Mouse (Mus musculus): ENCODE measurements around the gene Dnah14.

Dnah14 gene

DNA sequence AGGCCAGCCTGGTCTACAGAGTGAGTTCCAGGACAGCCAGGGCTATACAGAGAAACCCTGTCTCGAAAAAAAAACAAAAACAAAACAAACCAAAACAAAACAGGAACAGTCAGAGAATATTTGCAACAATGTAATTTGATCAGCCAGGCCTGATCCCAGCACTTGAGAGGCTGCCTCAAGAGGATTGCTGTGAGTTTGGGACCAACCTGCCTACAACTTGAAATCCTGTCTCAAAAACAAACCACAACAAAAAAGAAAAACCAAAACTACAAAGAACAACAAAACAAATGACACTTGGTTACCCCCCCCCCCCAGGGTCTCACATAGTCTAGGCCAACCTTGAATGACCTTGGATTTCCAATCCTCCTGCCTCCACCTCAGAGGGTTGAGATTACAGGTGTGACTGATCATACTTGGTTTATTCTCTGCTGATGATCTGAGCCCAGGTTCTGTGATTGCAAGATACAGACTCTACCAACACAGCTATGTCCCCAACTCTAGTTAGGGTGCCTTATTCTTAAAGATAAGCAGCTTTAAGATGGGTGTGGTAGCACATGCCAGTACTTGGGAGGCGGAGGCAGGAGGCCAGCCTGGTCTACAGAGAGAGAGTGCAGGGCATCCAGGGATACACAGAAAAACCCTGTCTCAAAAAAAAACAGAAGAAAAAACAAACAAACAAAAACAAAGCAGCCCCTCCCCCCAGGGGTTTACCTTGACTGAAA is 285.0 kb downstream of the Dnah14 start:
- ChIA-PET CTCF (interaction anchor here in 2 of 4 experiments (0.6 to 1.6 kb wide), 5 partner anchors 9 to 606 kb away, joined by 3 to 5 read pairs (median 3); partner anchors contain the start of gene Srp9 (in 1 of the 2)), POLR2A (interaction anchor here (0.7 to 4.6 kb wide), 10 partner anchors 9 to 297 kb away, joined by 3 to 65 read pairs (median 4); partner anchors contain the start of gene Lbr (in 3 of the 4))

- POLR2A ChIA-PET, result interaction anchor here in 2 of 4 experiments (0.8 to 4.6 kb wide), 8 partner anchors 10 to 31 kb away, joined by 3 to 65 read pairs (median 4); partner anchors contain the start of gene Lbr (in 2 of the 2)
- CTCF ChIA-PET, result interaction anchor here in 1 of 4 experiments (1.1 to 1.6 kb wide), 3 partner anchors 10 to 261 kb away, joined by 3 to 4 read pairs (median 3); no protein-coding TSS in a partner anchor
Observed at GRCm38 (mm10) chr1:181862676-181863374, 286.5 kb downstream of the Dnah14 start.

GRCm38 (mm10) chr1:181863431-181863830 is 287.1 kb downstream of the Dnah14 start:
- ChIA-PET POLR2A (interaction anchor here in 3 of 4 experiments (0.6 to 4.6 kb wide), 8 partner anchors 11 to 35 kb away, joined by 3 to 65 read pairs (median 6); partner anchors contain the start of gene Lbr (in 2 of the 3)), CTCF (interaction anchor here in 2 of 4 experiments (0.5 to 0.6 kb wide), 2 partner anchors 22 to 259 kb away, joined by 3 read pairs; no protein-coding TSS in a partner anchor)
